In the genomic region with DNA sequence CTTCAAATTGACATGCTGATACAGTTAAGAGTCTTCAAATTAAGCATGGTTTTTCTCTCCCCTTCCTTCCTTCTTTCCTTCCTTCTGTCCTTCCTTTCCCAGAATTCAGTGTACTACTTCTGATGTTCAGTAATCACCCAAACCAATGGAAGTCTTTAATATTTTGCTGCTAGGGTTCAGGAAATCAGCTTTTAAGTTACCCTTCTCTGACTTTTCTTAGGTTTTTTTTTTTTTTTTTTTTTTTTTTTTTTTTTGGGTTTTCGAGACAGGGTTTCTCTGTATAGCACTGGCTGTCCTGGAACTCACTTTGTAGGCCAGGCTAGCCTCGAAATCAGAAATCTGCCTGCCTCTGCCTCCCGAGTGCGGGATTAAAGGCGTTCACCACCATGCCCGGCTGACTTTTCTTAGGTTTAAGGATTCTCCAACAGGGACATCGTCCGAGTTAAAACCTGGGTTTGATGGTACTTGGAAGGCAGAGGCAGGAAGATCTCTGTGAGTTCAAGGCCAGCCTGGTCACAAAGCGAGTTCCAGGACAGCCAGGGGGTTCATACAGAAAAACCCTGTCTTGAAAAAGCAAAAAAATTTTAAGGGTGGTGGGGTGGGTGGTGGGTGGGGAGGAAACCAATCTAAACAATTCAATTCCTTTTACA, we compare ENCODE assay signal across 8 mouse cellular contexts. TPM values are rescaled to one million over a fixed set of nuclear protein-coding genes. Genes with fewer than 3 reads are reported as not detected.
DNase-seq lines count a peak whose midpoint lies in the region; ATAC-seq and TF ChIP-seq lines count a peak whose summit lies in the region.

No protein-coding gene starts in this region.

- H3K27ac ChIP-seq in heart, embryonic 14.5 days (replicated peaks in 1 of 2; ENCODE audit: control insufficient read depth in 1 of 2, insufficient read depth in 1 of 2, low read depth in 2 of 2, low read length in 2 of 2) = no peak overlapping the region
- no peak overlapping the region for H3K27ac ChIP-seq in forebrain, embryonic 16.5 days (ENCODE audit: low read length)
- no peak overlapping the region for H3K27ac ChIP-seq in liver, postnatal 0 days (ENCODE audit: low read depth)

- DNase-seq in heart, postnatal 4 days = no peak
- DNase-seq in brain, embryonic 14.5 days (ENCODE audit: low read depth) = peak; percentile 2
- no peak for DNase-seq in liver, postnatal 0 days
- DNase-seq in Muller cell, postnatal 12 days (ENCODE audit: inconsistent ontology term) = no peak
- DNase-seq in layer of hippocampus, postnatal 14 days (ENCODE audit: low spot score in 2 of 2) = no peak
- no peak for DNase-seq in retina, embryonic 14.5 days (ENCODE audit: low spot score)

- H3K9ac ChIP-seq in heart, embryonic 14.5 days (ENCODE audit: low read length) = peak overlapping the region; percentile 50
- no peak overlapping the region for H3K9ac ChIP-seq in forebrain, embryonic 16.5 days (replicated peaks; ENCODE audit: low read depth, low read length)
- no peak overlapping the region for H3K9ac ChIP-seq in liver, postnatal 0 days (replicated peaks)

- 89% methylated on average over 8 of the region's 9 CpGs for WGBS in heart, embryonic 14.5 days
- 95% methylated on average over 8 of the region's 9 CpGs for WGBS in forebrain, embryonic 16.5 days
- WGBS in liver, postnatal 0 days (ENCODE audit: insufficient replicate concordance) = 92% methylated on average over 8 of the region's 9 CpGs

- H3K4me3 ChIP-seq in heart, embryonic 14.5 days (ENCODE audit: control insufficient read depth in 1 of 2, insufficient read depth in 1 of 2, low read depth in 1 of 2, low read length in 2 of 2) = peak overlapping the region in 1 of 2 experiments; percentile 93; a peak in 1 of 4 replicates
- H3K4me3 ChIP-seq in forebrain, embryonic 16.5 days (replicated peaks; ENCODE audit: low read length) = peak overlapping the region; percentile 98
- peak overlapping the region; percentile 94; the same call in 1 of the 2 replicates for H3K4me3 ChIP-seq in liver, postnatal 0 days (ENCODE audit: low read depth, low read length)

- ATAC-seq in heart, embryonic 14.5 days (ENCODE audit: insufficient number of reproducible peaks, insufficient read depth, low FRiP score, low read depth) = no peak
- ATAC-seq in forebrain, embryonic 16.5 days = no peak
- ATAC-seq in liver, postnatal 0 days = no peak

- TF ChIP-seq EP300 in liver, postnatal 0 days (IDR thresholded peaks at IDR 0.05; ENCODE audit: low read depth) = no peak

- H3K9me3 ChIP-seq in heart, embryonic 14.5 days (ENCODE audit: control insufficient read depth, low read length) = 0 out of 2 replicates have a peak, but pooled peaks cover 6% of the 10 kb centered on the region
- H3K9me3 ChIP-seq in forebrain, embryonic 16.5 days (ENCODE audit: control insufficient read depth, low read length) = no peaks in the 10 kb centered on the region
- no peaks in the 10 kb centered on the region for H3K9me3 ChIP-seq in liver, postnatal 0 days (ENCODE audit: low read length)

- TF ChIP-seq POLR2A in brain, embryonic 14.5 days (IDR thresholded peaks at IDR 0.05; ENCODE audit: borderline replicate concordance, extremely low read depth, insufficient read depth, insufficient read length, poor library complexity, severe bottlenecking) = no peak

- H3K36me3 ChIP-seq in heart, embryonic 14.5 days (ENCODE audit: control insufficient read depth, insufficient read depth, low read length) = 0 out of 2 replicates have a peak, but pooled peaks cover 7% of the 10 kb centered on the region
- H3K36me3 ChIP-seq in forebrain, embryonic 16.5 days (ENCODE audit: control insufficient read depth, insufficient read depth) = no peaks in the 10 kb centered on the region
- no peaks in the 10 kb centered on the region for H3K36me3 ChIP-seq in liver, postnatal 0 days (replicated peaks; ENCODE audit: insufficient read depth, low read length)

- no peaks in the 10 kb centered on the region for H3K27me3 ChIP-seq in heart, embryonic 14.5 days (ENCODE audit: control insufficient read depth, insufficient read depth, low read length)
- no peaks in the 10 kb centered on the region for H3K27me3 ChIP-seq in forebrain, embryonic 16.5 days (replicated peaks; ENCODE audit: control insufficient read depth, insufficient read depth, low read length)
- no peaks in the 10 kb centered on the region for H3K27me3 ChIP-seq in liver, postnatal 0 days (ENCODE audit: insufficient read depth, low read length)

- peaks cover 0 to 23% of the 10 kb centered on the region in 2 experiments; a peak in 3 of 4 replicates for H3K4me1 ChIP-seq in heart, embryonic 14.5 days (ENCODE audit: control insufficient read depth in 2 of 2, insufficient read depth in 2 of 2, low read length in 2 of 2)
- peaks cover 25% of the 10 kb centered on the region for H3K4me1 ChIP-seq in forebrain, embryonic 16.5 days (replicated peaks; ENCODE audit: control insufficient read depth, insufficient read depth, low read length)
- peaks cover 23% of the 10 kb centered on the region for H3K4me1 ChIP-seq in liver, postnatal 0 days (ENCODE audit: insufficient read depth)

- no peak for TF ChIP-seq CTCF in brain, embryonic 14.5 days (IDR thresholded peaks at IDR 0.05; ENCODE audit: borderline replicate concordance, extremely low read depth, insufficient read depth, insufficient read length)
- no peak for TF ChIP-seq CTCF in liver, postnatal 0 days (IDR thresholded peaks at IDR 0.05; ENCODE audit: low read depth)

- peak overlapping the region; percentile 97 for H3K4me2 ChIP-seq in heart, embryonic 14.5 days (ENCODE audit: low read length)
- peak overlapping the region; percentile 35 for H3K4me2 ChIP-seq in forebrain, embryonic 16.5 days (ENCODE audit: low read length)
- peak overlapping the region; percentile 94 for H3K4me2 ChIP-seq in liver, postnatal 0 days (ENCODE audit: low read depth, low read length)

RNA-seq across cellular contexts. Expression of gene Ylpm1, which starts 0.9 kb away (rescaled TPM):
- 25.7 and 27.1 TPM in 2 replicates for polyA plus RNA-seq in heart, embryonic 14.5 days (2014; fragmentation: Nextera tagmentation; extraction: Ambion mirVana)
- 10 to 100 TPM; 39.4 to 45.2 TPM for total RNA-seq in heart, postnatal 4 days (2021)
- 39.8 and 66.7 TPM in 2 replicates for polyA plus RNA-seq in brain, embryonic 14.5 days (2012; rRNA removed)
- polyA plus RNA-seq in forebrain, embryonic 16.5 days (2015; fragmentation: Nextera tagmentation; extraction: Ambion mirVana) = 43.6 and 43.8 TPM in 2 replicates
- 5.4 and 6.2 TPM in 2 replicates for polyA plus RNA-seq in liver, postnatal 0 days (2015; fragmentation: Nextera tagmentation; extraction: Ambion mirVana)
- 100 to 1,000 TPM; 114 to 128 TPM for total RNA-seq in layer of hippocampus, postnatal 14 days (2021)

RNA-seq across cellular contexts. Expression of gene Arel1, which starts 24.5 kb away (rescaled TPM):
- 13.2 and 13.7 TPM in 2 replicates for polyA plus RNA-seq in heart, embryonic 14.5 days (2014; fragmentation: Nextera tagmentation; extraction: Ambion mirVana)
- total RNA-seq in heart, postnatal 4 days (2021) = 10 to 100 TPM; 38.5 to 40.1 TPM
- polyA plus RNA-seq in brain, embryonic 14.5 days (2012; rRNA removed) = 55.9 and 60.9 TPM in 2 replicates
- polyA plus RNA-seq in forebrain, embryonic 16.5 days (2015; fragmentation: Nextera tagmentation; extraction: Ambion mirVana) = 39.3 and 43.5 TPM in 2 replicates
- 5.2 and 6.9 TPM in 2 replicates for polyA plus RNA-seq in liver, postnatal 0 days (2015; fragmentation: Nextera tagmentation; extraction: Ambion mirVana)
- total RNA-seq in layer of hippocampus, postnatal 14 days (2021) = 100 to 1,000 TPM in 1 of 2 experiments, 10 to 100 TPM in 1; 99.4 to 107 TPM

RNA-seq across cellular contexts. Expression of gene Fcf1, which starts 24.5 kb away (rescaled TPM):
- 88.8 and 91.9 TPM in 2 replicates for polyA plus RNA-seq in heart, embryonic 14.5 days (2014; fragmentation: Nextera tagmentation; extraction: Ambion mirVana)
- 10 to 100 TPM; 47.9 to 49.5 TPM for total RNA-seq in heart, postnatal 4 days (2021)
- polyA plus RNA-seq in brain, embryonic 14.5 days (2012; rRNA removed) = 82.0 and 91.1 TPM in 2 replicates
- 108 and 118 TPM in 2 replicates for polyA plus RNA-seq in forebrain, embryonic 16.5 days (2015; fragmentation: Nextera tagmentation; extraction: Ambion mirVana)
- 66.0 and 74.5 TPM in 2 replicates for polyA plus RNA-seq in liver, postnatal 0 days (2015; fragmentation: Nextera tagmentation; extraction: Ambion mirVana)
- 10 to 100 TPM; 35.4 to 36.6 TPM for total RNA-seq in layer of hippocampus, postnatal 14 days (2021)

Comparison
In these comparisons a context has a peak if more than half of its experiments do, and no peak if none do; other contexts are left out.
1. H3K4me2 ChIP-seq: peak in every context shown above with its lines; median percentile 97 in heart, embryonic 14.5 days; 94 in liver, postnatal 0 days; 35 in forebrain, embryonic 16.5 days.